Mouse (Mus musculus) retina, adult 2 months (tissue): ENCODE measurements around the gene Thap4.

ENCODE experiments used
- DNase-seq: peaks from one replicate; pipeline ENCODE4 v3.0.0-alpha.2; 2012; ENCODE audit warnings: low read depth, low spot score

Thap4 gene

GRCm38 (mm10) chr1:93746179-93746578, 8.5 kb downstream of the Thap4 start:
- DNase-seq, result no peak

- DNase-seq, result no peak
Observed at GRCm38 (mm10) chr1:93742910-93743309, 11.8 kb downstream of the Thap4 start.

DNA sequence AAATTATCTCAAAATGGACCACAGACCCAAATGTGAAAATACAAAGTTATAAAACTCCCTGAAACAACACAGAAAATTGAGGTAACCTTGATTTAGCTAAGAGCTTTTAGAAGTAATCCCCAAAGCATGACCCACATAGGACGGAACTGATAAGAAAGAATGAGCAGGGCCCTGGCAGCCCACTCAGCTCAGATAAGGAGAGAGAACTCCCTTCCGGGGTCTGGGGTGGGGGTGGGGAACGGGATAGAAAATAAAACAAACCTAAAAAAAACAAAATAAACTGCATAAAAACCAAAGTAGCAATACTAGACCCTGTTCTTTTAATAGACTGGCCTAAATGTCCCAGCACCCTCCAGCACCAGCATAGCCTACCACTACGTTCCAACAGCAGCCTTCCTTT, 12.7 kb downstream of the Thap4 start:
- DNase-seq, result no peak

GRCm38 (mm10) chr1:93740671-93741070, 14.0 kb downstream of the Thap4 start:
- no peak for DNase-seq

DNA sequence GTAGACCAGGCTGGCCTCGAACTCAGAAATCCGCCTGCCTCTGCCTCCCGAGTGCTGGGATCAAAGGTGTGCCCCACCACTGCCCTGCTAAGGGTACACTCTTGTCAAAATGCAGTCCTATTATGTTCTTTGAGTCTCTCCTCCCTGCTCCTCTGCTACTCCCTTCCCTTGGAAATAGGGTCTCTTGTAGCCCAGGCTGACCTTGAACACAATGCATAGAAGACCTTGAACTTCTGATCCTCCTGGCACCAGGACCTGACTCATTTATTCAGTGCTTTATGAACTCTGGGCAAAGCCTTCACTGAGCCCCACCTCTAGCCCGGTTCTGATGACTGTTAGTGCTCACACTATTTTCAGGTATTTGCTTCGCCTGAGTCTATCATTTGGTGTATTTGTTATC, 17.0 kb downstream of the Thap4 start:
- DNase-seq, result no peak

GRCm38 (mm10) chr1:93735859-93736258, 18.8 kb downstream of the Thap4 start:
- no peak for DNase-seq

- peak; percentile 84 for DNase-seq
Observed at GRCm38 (mm10) chr1:93731880-93732281, 22.8 kb downstream of the Thap4 start.

- no peak for DNase-seq
Observed at GRCm38 (mm10) chr1:93731103-93731502, 23.6 kb downstream of the Thap4 start.

DNA sequence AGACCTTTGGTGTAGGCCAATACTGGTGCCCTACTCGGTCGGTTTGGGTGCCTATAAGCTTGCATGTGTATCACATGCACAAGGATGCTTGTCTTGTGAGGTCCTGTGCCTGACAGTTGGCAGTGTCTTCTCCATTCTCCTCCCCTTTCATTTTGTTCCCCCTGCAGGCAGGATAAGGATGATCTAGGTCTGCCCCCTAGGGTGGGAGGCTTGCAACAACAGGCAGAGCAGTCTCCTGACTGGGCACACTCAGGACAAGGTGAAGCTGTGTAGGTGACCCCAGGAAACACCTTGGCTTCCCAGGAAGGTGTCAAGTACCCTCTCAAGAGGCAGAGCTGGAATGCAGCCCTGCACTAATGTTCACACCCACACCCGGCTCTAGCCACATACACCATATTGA, 27.7 kb downstream of the Thap4 start:
- DNase-seq, result peak; percentile 13

DNA sequence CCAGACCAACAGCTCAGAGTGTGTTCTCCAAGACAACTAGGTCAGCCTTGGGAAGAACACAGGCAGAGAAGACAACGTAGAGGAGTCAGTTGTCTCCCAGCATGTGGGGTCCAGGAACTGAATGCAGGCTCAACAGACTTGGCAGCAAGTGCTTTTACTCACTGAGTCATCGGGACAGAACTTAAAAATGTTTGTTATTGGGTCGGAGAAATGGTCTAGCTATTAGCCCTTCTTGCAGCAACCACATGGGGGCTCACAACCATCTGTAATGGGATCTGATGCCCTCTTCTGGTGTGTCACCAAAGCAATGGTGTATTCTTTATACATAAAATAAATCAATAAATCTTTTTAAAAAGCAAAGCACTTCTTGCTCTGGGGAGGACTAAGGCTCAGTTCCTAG, 28.5 kb downstream of the Thap4 start:
- no peak for DNase-seq

DNA sequence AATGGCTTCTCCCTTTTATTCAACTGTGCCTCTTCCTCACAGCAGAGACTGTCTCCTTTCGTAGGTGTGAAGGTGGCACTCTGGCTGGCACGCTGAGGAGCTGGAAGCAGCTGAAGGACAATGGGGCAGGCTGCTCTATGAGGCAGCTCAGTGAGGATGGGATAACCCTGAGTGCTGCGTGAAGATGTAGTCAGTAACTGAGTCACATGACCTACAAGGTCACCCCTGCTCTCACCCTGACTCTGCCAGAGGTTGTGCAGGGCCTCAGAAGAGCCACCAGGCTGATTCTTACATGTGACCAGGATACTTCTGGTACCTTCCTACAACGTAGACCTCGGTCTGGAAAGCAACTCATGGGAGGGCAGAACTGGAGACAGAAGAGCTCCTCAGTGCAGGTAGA, 29.0 kb downstream of the Thap4 start:
- DNase-seq, result no peak

GRCm38 (mm10) chr1:93724623-93725022, 30.0 kb downstream of the Thap4 start:
- no peak for DNase-seq

GRCm38 (mm10) chr1:93721557-93721956, 33.1 kb downstream of the Thap4 start:
- DNase-seq, result no peak

- DNase-seq, result no peak
Observed at GRCm38 (mm10) chr1:93716166-93716565, 38.5 kb downstream of the Thap4 start.

DNA sequence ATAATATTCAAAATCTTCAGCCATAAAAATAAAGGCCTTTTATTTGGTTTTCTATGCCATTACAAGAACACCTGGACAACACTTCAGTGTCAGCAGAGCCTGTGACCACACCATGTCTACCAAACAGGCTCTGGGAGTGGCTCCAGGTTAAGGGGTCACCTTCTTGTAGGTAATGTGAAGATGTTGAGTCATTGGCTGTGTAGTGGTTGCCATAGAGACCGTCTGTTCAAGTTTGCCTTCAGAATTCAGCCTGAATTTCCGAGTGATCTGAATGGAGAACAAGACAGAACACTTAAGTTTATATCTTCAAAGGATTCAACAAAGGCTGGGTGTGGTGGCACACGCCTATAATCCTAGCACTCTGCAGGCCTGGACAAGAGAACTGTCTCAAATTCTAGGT, 49.3 kb downstream of the Thap4 start:
- no peak for DNase-seq

GRCm38 (mm10) chr1:93704341-93704740, 50.3 kb downstream of the Thap4 start:
- no peak for DNase-seq

DNA sequence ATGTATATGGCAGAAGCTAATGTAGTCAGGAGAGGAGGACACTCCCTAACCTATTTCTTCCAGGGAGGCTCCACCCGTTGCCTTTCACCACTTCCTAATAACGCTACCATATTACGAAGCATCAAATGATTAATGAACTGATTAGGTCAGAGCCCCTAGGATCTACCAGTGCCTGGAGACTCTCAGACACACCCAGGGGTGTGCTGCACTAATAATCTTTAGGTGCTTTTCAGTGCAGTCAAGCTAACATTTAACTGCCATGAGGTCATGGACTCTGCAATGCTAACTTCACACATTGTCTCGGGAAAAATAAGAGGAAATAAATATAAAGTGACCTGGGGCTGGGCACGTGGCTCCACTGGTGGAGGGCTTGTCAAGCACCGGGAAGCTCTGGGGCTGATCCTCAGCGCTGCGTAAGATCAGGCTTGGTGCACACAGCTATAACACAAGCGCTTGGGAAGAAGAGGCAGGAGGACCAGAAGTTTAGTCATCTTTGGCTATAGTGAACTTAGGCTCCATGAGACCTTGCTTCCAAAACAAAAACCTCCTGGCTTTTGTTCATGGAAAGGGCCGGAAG, 51.1 kb downstream of the Thap4 start:
- DNase-seq, result no peak

GRCm38 (mm10) chr1:93702106-93702505, 52.6 kb downstream of the Thap4 start:
- DNase-seq, result no peak

- DNase-seq, result no peak
Observed at GRCm38 (mm10) chr1:93699159-93699558, 55.5 kb downstream of the Thap4 start.

GRCm38 (mm10) chr1:93697317-93697716, 57.3 kb downstream of the Thap4 start:
- no peak for DNase-seq

DNA sequence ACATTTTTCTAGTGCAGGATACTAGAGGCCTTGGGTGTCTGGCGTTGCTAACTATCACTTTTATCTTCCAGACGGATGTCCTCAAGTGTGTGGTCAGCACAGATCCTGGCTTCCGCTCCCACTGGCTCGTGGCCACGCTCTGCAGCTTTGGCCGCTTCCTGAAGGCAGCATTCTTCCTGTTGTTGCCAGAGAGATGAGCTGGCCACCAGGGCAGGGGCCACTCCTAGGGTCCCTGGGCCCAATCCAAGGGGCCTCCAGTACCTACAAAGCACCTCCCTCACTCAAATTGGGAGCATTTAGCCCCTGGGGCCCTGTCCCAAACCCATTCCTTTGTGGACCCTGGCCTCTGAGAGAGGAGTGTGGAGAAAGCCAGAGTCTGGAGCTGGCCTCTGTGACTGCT, 59.7 kb downstream of the Thap4 start:
- no peak for DNase-seq

GRCm38 (mm10) chr1:93693943-93694342, 60.7 kb downstream of the Thap4 start:
- DNase-seq, result no peak

DNA sequence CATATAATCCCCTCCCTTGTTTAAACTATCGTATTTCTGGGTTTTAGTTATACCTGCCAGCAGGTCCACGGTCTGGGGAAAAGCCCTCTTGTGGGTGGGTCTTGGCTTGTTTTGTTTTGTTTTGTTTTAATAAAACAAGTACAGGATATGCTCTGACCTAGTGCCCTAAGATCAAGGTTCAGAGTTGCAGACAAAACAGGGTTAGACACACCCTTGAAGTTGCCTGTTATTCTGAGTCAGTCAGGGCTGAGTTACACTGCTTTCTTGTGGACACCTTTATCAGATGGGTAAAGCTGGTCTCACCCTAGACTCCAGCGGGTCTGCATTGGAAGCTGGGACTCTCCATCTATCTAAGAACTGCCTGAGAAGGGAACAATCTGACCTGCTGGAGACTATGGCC, 61.2 kb downstream of the Thap4 start:
- DNase-seq, result no peak

- no peak for DNase-seq
Observed at GRCm38 (mm10) chr1:93692773-93693172, 61.9 kb downstream of the Thap4 start.
